Mouse (Mus musculus): Measurements from ENCODE around the gene Phactr3. TPM values are rescaled to one million over a fixed set of nuclear protein-coding genes. Genes with fewer than 3 reads are reported as not detected.

Gene Phactr3
- polyA plus RNA-seq, 1 experiment, result 0.32 TPM

GRCm38 (mm10) chr2:178219454-178220147 lies 100.8 kb downstream of the Phactr3 start:
- H3K27me3 ChIP-seq (ENCODE audit: control insufficient read depth, insufficient read depth, low read length), result no peaks in the 10 kb centered on the region
- TF ChIP-seq CTCF (IDR thresholded peaks at IDR 0.05; ENCODE audit: borderline replicate concordance, control insufficient read depth, extremely low read depth, insufficient read depth, low read length, poor library complexity) (no peak), POLR2A (IDR thresholded peaks at IDR 0.05; ENCODE audit: control insufficient read depth, extremely low read depth, insufficient read depth, low read length, poor library complexity) (no peak)
- DNase-seq, result no peak
- no peaks in the 10 kb centered on the region for H3K36me3 ChIP-seq (ENCODE audit: control insufficient read depth, insufficient read depth, low read length)
- 56% methylated on average over 5 of the region's 5 CpGs for WGBS
- H3K4me1 ChIP-seq (replicated peaks; ENCODE audit: control insufficient read depth, insufficient read depth, low read length), result no peaks in the 10 kb centered on the region
- H3K4me3 ChIP-seq (ENCODE audit: control insufficient read depth, insufficient read depth, low read length), result no peak overlapping the region
- H3K27ac ChIP-seq (ENCODE audit: control insufficient read depth, insufficient read depth, low read length), result no peak overlapping the region

- 84% methylated on average over 3 of the region's 3 CpGs for WGBS
- no peak for DNase-seq
- Histone ChIP-seq H3K27ac (ENCODE audit: control insufficient read depth, insufficient read depth, low read length) (no peak overlapping the region), H3K36me3 (ENCODE audit: control insufficient read depth, insufficient read depth, low read length) (no peaks in the 10 kb centered on the region), H3K27me3 (ENCODE audit: control insufficient read depth, insufficient read depth, low read length) (no peaks in the 10 kb centered on the region), H3K4me3 (ENCODE audit: control insufficient read depth, insufficient read depth, low read length) (no peak overlapping the region), H3K4me1 (replicated peaks; ENCODE audit: control insufficient read depth, insufficient read depth, low read length) (no peaks in the 10 kb centered on the region)
- TF ChIP-seq POLR2A (IDR thresholded peaks at IDR 0.05; ENCODE audit: control insufficient read depth, extremely low read depth, insufficient read depth, low read length, poor library complexity) (no peak), CTCF (IDR thresholded peaks at IDR 0.05; ENCODE audit: borderline replicate concordance, control insufficient read depth, extremely low read depth, insufficient read depth, low read length, poor library complexity) (no peak)
Observed at GRCm38 (mm10) chr2:178220148-178220717, 101.5 kb downstream of the Phactr3 start.

- no peak for TF ChIP-seq POLR2A (IDR thresholded peaks at IDR 0.05; ENCODE audit: control insufficient read depth, extremely low read depth, insufficient read depth, low read length, poor library complexity)
- no peak for TF ChIP-seq CTCF (IDR thresholded peaks at IDR 0.05; ENCODE audit: borderline replicate concordance, control insufficient read depth, extremely low read depth, insufficient read depth, low read length, poor library complexity)
- H3K4me1 ChIP-seq (replicated peaks; ENCODE audit: control insufficient read depth, insufficient read depth, low read length), result no peaks in the 10 kb centered on the region
- 98% methylated on average over 3 of the region's 3 CpGs for WGBS
- no peaks in the 10 kb centered on the region for H3K27me3 ChIP-seq (ENCODE audit: control insufficient read depth, insufficient read depth, low read length)
- H3K36me3 ChIP-seq (ENCODE audit: control insufficient read depth, insufficient read depth, low read length), result no peaks in the 10 kb centered on the region
- no peak for DNase-seq
- H3K27ac ChIP-seq (ENCODE audit: control insufficient read depth, insufficient read depth, low read length), result no peak overlapping the region
- no peak overlapping the region for H3K4me3 ChIP-seq (ENCODE audit: control insufficient read depth, insufficient read depth, low read length)
Observed at GRCm38 (mm10) chr2:178221003-178221402, 102.2 kb downstream of the Phactr3 start.

GRCm38 (mm10) chr2:178229231-178229630 lies 110.5 kb downstream of the Phactr3 start:
- TF ChIP-seq POLR2A (IDR thresholded peaks at IDR 0.05; ENCODE audit: control insufficient read depth, extremely low read depth, insufficient read depth, low read length, poor library complexity), result no peak
- no peak for TF ChIP-seq CTCF (IDR thresholded peaks at IDR 0.05; ENCODE audit: borderline replicate concordance, control insufficient read depth, extremely low read depth, insufficient read depth, low read length, poor library complexity)
- Histone ChIP-seq H3K27ac (ENCODE audit: control insufficient read depth, insufficient read depth, low read length) (no peak overlapping the region), H3K4me3 (ENCODE audit: control insufficient read depth, insufficient read depth, low read length) (no peak overlapping the region), H3K27me3 (ENCODE audit: control insufficient read depth, insufficient read depth, low read length) (no peaks in the 10 kb centered on the region), H3K4me1 (replicated peaks; ENCODE audit: control insufficient read depth, insufficient read depth, low read length) (no peaks in the 10 kb centered on the region), H3K36me3 (ENCODE audit: control insufficient read depth, insufficient read depth, low read length) (no peaks in the 10 kb centered on the region)
- DNase-seq, result no peak
- WGBS, result 89% methylated on average over 8 of the region's 8 CpGs

GRCm38 (mm10) chr2:178233487-178233886 lies 114.7 kb downstream of the Phactr3 start:
- no peak overlapping the region for H3K27ac ChIP-seq (ENCODE audit: control insufficient read depth, insufficient read depth, low read length)

GRCm38 (mm10) chr2:178237056-178237455 lies 118.3 kb downstream of the Phactr3 start:
- DNase-seq, result no peak
- Histone ChIP-seq H3K4me3 (ENCODE audit: control insufficient read depth, insufficient read depth, low read length) (no peak overlapping the region), H3K36me3 (ENCODE audit: control insufficient read depth, insufficient read depth, low read length) (no peaks in the 10 kb centered on the region), H3K27me3 (ENCODE audit: control insufficient read depth, insufficient read depth, low read length) (no peaks in the 10 kb centered on the region), H3K4me1 (replicated peaks; ENCODE audit: control insufficient read depth, insufficient read depth, low read length) (no peaks in the 10 kb centered on the region), H3K27ac (ENCODE audit: control insufficient read depth, insufficient read depth, low read length) (no peak overlapping the region)
- TF ChIP-seq CTCF (IDR thresholded peaks at IDR 0.05; ENCODE audit: borderline replicate concordance, control insufficient read depth, extremely low read depth, insufficient read depth, low read length, poor library complexity), result no peak
- TF ChIP-seq POLR2A (IDR thresholded peaks at IDR 0.05; ENCODE audit: control insufficient read depth, extremely low read depth, insufficient read depth, low read length, poor library complexity), result no peak
- over 99% methylated on average over 3 of the region's 3 CpGs for WGBS

More at GRCm38 (mm10) chr2:178233487-178233886, 114.7 kb downstream of the Phactr3 start:
- H3K4me1 ChIP-seq (replicated peaks; ENCODE audit: control insufficient read depth, insufficient read depth, low read length), result no peaks in the 10 kb centered on the region
- H3K36me3 ChIP-seq (ENCODE audit: control insufficient read depth, insufficient read depth, low read length), result no peaks in the 10 kb centered on the region
- no peak for TF ChIP-seq POLR2A (IDR thresholded peaks at IDR 0.05; ENCODE audit: control insufficient read depth, extremely low read depth, insufficient read depth, low read length, poor library complexity)
- TF ChIP-seq CTCF (IDR thresholded peaks at IDR 0.05; ENCODE audit: borderline replicate concordance, control insufficient read depth, extremely low read depth, insufficient read depth, low read length, poor library complexity), result no peak
- WGBS, result 91% methylated on average over 5 of the region's 5 CpGs
- H3K27me3 ChIP-seq (ENCODE audit: control insufficient read depth, insufficient read depth, low read length), result no peaks in the 10 kb centered on the region
- DNase-seq, result no peak
- H3K4me3 ChIP-seq (ENCODE audit: control insufficient read depth, insufficient read depth, low read length), result no peak overlapping the region
